Comparison of ENCODE assay signal across 23 mouse cellular contexts in the genomic region with DNA sequence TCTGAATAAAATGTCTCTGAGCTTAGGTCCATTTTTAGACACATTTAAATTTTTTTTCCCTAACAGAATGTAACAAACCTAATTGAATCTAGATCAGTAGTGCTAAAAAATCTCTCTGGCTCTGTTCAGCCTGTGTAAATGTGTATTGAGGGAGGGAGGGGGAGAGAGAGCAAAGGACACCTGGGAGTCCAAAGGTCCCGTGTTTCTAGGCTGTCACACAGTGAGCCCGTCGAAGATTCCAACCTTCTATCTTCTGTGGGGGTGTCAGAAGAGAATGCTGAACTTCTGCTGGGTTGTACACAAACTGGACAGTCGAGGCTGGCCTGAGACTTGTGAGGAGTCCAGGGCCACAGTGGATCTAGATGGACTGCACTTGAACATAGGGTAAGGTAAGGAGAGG. TPM values are rescaled to one million over a fixed set of nuclear protein-coding genes. Genes with fewer than 3 reads are reported as not detected.
DNase-seq lines count a peak whose midpoint lies in the region; ATAC-seq and TF ChIP-seq lines count a peak whose summit lies in the region.
"Had no signal": no experiment of that assay in that cellular context is flagged by ENCODE, and none has a peak within 500 bp of the region (broad histone marks: within the 10 kb centered on the region; RNA-seq: fewer than 3 reads in every experiment).

No protein-coding gene starts in this region.

- WGBS in kidney, embryonic 16.5 days: 68% methylated on average over 4 of the region's 4 CpGs
- WGBS in intestine, postnatal 0 days: 32% methylated on average over 4 of the region's 4 CpGs
- 48% methylated on average over 4 of the region's 4 CpGs for WGBS in liver, postnatal 0 days (ENCODE audit: insufficient replicate concordance)

- no peak; the same call in 1 of the 2 replicates for ATAC-seq in kidney, embryonic 16.5 days (ENCODE audit: low FRiP score, low TSS enrichment)
- peak; percentile 84 for ATAC-seq in intestine, postnatal 0 days
- ATAC-seq in liver, postnatal 0 days: peak; percentile 97
- ATAC-seq: forebrain, embryonic 15.5 days; hindbrain, embryonic 16.5 days; midbrain, embryonic 13.5 days had no signal

- no peak overlapping the region for H3K27ac ChIP-seq in kidney, embryonic 16.5 days (ENCODE audit: low read length)
- H3K27ac ChIP-seq in intestine, postnatal 0 days (ENCODE audit: low read depth, low read length): no peak overlapping the region
- H3K27ac ChIP-seq in liver, postnatal 0 days (ENCODE audit: low read depth): peak overlapping the region; percentile 79
- H3K27ac ChIP-seq: embryonic facial prominence, embryonic 15.5 days; forebrain, embryonic 15.5 days; hindbrain, embryonic 10.5 days; limb, embryonic 12.5 days; midbrain, embryonic 13.5 days had no signal

- H3K4me1 ChIP-seq in kidney, embryonic 16.5 days (ENCODE audit: insufficient read depth, low read length): peaks cover 3% of the 10 kb centered on the region; the same call in 1 of the 2 replicates
- H3K4me1 ChIP-seq in intestine, postnatal 0 days (replicated peaks; ENCODE audit: control insufficient read depth, insufficient read depth, low read length): no peaks in the 10 kb centered on the region
- H3K4me1 ChIP-seq in liver, postnatal 0 days (ENCODE audit: insufficient read depth): peaks cover 4% of the 10 kb centered on the region; the same call in 1 of the 2 replicates
- H3K4me1 ChIP-seq: embryonic facial prominence, embryonic 15.5 days; forebrain, embryonic 15.5 days; heart, embryonic 12.5 days; hindbrain, embryonic 10.5 days; limb, embryonic 12.5 days; midbrain, embryonic 13.5 days had no signal

- H3K9me3 ChIP-seq in kidney, embryonic 16.5 days (ENCODE audit: low read length): no peaks in the 10 kb centered on the region
- no peaks in the 10 kb centered on the region for H3K9me3 ChIP-seq in intestine, postnatal 0 days (ENCODE audit: control insufficient read depth)
- H3K9me3 ChIP-seq in liver, postnatal 0 days (ENCODE audit: low read length): no peaks in the 10 kb centered on the region
- H3K9me3 ChIP-seq: embryonic facial prominence, embryonic 15.5 days; forebrain, embryonic 15.5 days; heart, embryonic 12.5 days; hindbrain, embryonic 10.5 days; limb, embryonic 12.5 days; midbrain, embryonic 13.5 days had no signal

- TF ChIP-seq CTCF in intestine, postnatal 0 days (IDR thresholded peaks at IDR 0.05; ENCODE audit: low read depth): no peak
- TF ChIP-seq CTCF in liver, postnatal 0 days (IDR thresholded peaks at IDR 0.05; ENCODE audit: low read depth): no peak

- no peak overlapping the region for H3K4me3 ChIP-seq in kidney, embryonic 16.5 days (ENCODE audit: low read length)
- no peak overlapping the region for H3K4me3 ChIP-seq in intestine, postnatal 0 days (ENCODE audit: low read depth, low read length)
- 0 out of 2 replicates have a peak overlapping the region, but pooled peaks have one; percentile 4 for H3K4me3 ChIP-seq in liver, postnatal 0 days (ENCODE audit: low read depth, low read length)
- H3K4me3 ChIP-seq: embryonic facial prominence, embryonic 15.5 days; forebrain, embryonic 15.5 days; heart, embryonic 12.5 days; hindbrain, embryonic 10.5 days; limb, embryonic 12.5 days; midbrain, embryonic 13.5 days had no signal

- H3K9ac ChIP-seq in kidney, embryonic 16.5 days (replicated peaks; ENCODE audit: low read length): no peak overlapping the region
- no peak overlapping the region for H3K9ac ChIP-seq in intestine, postnatal 0 days (ENCODE audit: low read depth, low read length)
- no peak overlapping the region for H3K9ac ChIP-seq in liver, postnatal 0 days (replicated peaks)
- H3K9ac ChIP-seq: embryonic facial prominence, embryonic 15.5 days; forebrain, embryonic 15.5 days; heart, embryonic 12.5 days; limb, embryonic 12.5 days; lung, embryonic 14.5 days; midbrain, embryonic 13.5 days had no signal

- H3K36me3 ChIP-seq in kidney, embryonic 16.5 days (ENCODE audit: insufficient read depth, low read length): no peaks in the 10 kb centered on the region
- H3K36me3 ChIP-seq in intestine, postnatal 0 days (ENCODE audit: control insufficient read depth, insufficient read depth): no peaks in the 10 kb centered on the region
- H3K36me3 ChIP-seq in liver, postnatal 0 days (replicated peaks; ENCODE audit: insufficient read depth, low read length): no peaks in the 10 kb centered on the region
- H3K36me3 ChIP-seq: embryonic facial prominence, embryonic 15.5 days; forebrain, embryonic 15.5 days; heart, embryonic 12.5 days; hindbrain, embryonic 10.5 days; limb, embryonic 12.5 days; midbrain, embryonic 13.5 days had no signal

- no peaks in the 10 kb centered on the region for H3K27me3 ChIP-seq in kidney, embryonic 16.5 days (ENCODE audit: insufficient read depth, low read length)
- H3K27me3 ChIP-seq in intestine, postnatal 0 days (replicated peaks; ENCODE audit: control insufficient read depth, insufficient read depth, low read length): no peaks in the 10 kb centered on the region
- no peaks in the 10 kb centered on the region for H3K27me3 ChIP-seq in liver, postnatal 0 days (ENCODE audit: insufficient read depth, low read length)
- H3K27me3 ChIP-seq: embryonic facial prominence, embryonic 15.5 days; forebrain, embryonic 15.5 days; heart, embryonic 12.5 days; limb, embryonic 12.5 days; midbrain, embryonic 13.5 days had no signal

- no peak for TF ChIP-seq EP300 in liver, postnatal 0 days (IDR thresholded peaks at IDR 0.05; ENCODE audit: low read depth)

- no peak overlapping the region for H3K4me2 ChIP-seq in kidney, embryonic 16.5 days (replicated peaks; ENCODE audit: low read depth, low read length)
- H3K4me2 ChIP-seq in intestine, postnatal 0 days (replicated peaks; ENCODE audit: low read depth): no peak overlapping the region
- H3K4me2 ChIP-seq in liver, postnatal 0 days (ENCODE audit: low read depth, low read length): peak overlapping the region; percentile 35
- H3K4me2 ChIP-seq: embryonic facial prominence, embryonic 15.5 days; forebrain, embryonic 15.5 days; heart, embryonic 12.5 days; limb, embryonic 12.5 days; lung, embryonic 14.5 days; midbrain, embryonic 13.5 days had no signal

- DNase-seq in kidney, adult 8-10 months: peak; percentile 65 to 76
- DNase-seq in kidney, postnatal 25 days: peak; percentile 60 to 74
- peak; percentile 29 for DNase-seq in liver, postnatal 0 days
- no peak for DNase-seq in embryo, embryonic 11 days
- no peak for DNase-seq in frontal cortex, postnatal 36 days (ENCODE audit: low spot score in 2 of 2)
- DNase-seq: adrenal gland, adult 2 months; cerebellum, adult 18-20 months; cerebellum, postnatal 36 days; gastrocnemius, postnatal 10 days; heart, postnatal 10 days; lung, embryonic 14.5 days; thymus, adult 2 months; thymus, postnatal 4 days had no signal

RNA-seq across cellular contexts. Expression of a gene that starts 14.9 kb away (rescaled TPM):
- 25.8 and 32.6 TPM in 2 replicates for polyA plus RNA-seq in kidney, embryonic 16.5 days (2015; fragmentation: Nextera tagmentation; extraction: Ambion mirVana)
- 16.9 and 20.4 TPM in 2 replicates for polyA plus RNA-seq in intestine, postnatal 0 days (2015; fragmentation: Nextera tagmentation; extraction: Ambion mirVana)
- 25.9 and 26.9 TPM in 2 replicates for polyA plus RNA-seq in liver, postnatal 0 days (2015; fragmentation: Nextera tagmentation; extraction: Ambion mirVana)

RNA-seq across cellular contexts. Expression of a gene that starts 57.3 kb away (rescaled TPM):
- 14.6 and 15.6 TPM in 2 replicates for polyA plus RNA-seq in kidney, embryonic 16.5 days (2015; fragmentation: Nextera tagmentation; extraction: Ambion mirVana)
- polyA plus RNA-seq in intestine, postnatal 0 days (2015; fragmentation: Nextera tagmentation; extraction: Ambion mirVana): 13.5 and 14.7 TPM in 2 replicates
- 5.9 and 7.7 TPM in 2 replicates for polyA plus RNA-seq in liver, postnatal 0 days (2015; fragmentation: Nextera tagmentation; extraction: Ambion mirVana)

RNA-seq across cellular contexts. Expression of a gene that starts 59.2 kb away (rescaled TPM):
- 0.04 and 0.08 TPM in 2 replicates for polyA plus RNA-seq in kidney, embryonic 16.5 days (2015; fragmentation: Nextera tagmentation; extraction: Ambion mirVana)
- polyA plus RNA-seq in intestine, postnatal 0 days (2015; fragmentation: Nextera tagmentation; extraction: Ambion mirVana): 0.26 and 0.34 TPM in 2 replicates
- not detected in 2 replicates for polyA plus RNA-seq in liver, postnatal 0 days (2015; fragmentation: Nextera tagmentation; extraction: Ambion mirVana)
- polyA plus RNA-seq: C2C12 had no signal

Comparison
In these comparisons a context has a peak if more than half of its experiments do, and no peak if none do; other contexts are left out.
1. DNase-seq: peak in kidney, adult 8-10 months (2 of 2), kidney, postnatal 25 days (2 of 2) and liver, postnatal 0 days (single experiment); none in embryo, embryonic 11 days (single experiment) and frontal cortex, postnatal 36 days (0 of 2).